Mouse (Mus musculus) small intestine, adult 2 months (tissue): ENCODE data around the gene Gm17334.

Experiments
- CTCF ChIP-seq: fragments of 200-500 bp; IDR thresholded peaks from 2 replicates; pipeline ENCODE4 v1.5.1; 2012; ENCODE audit warnings: low read depth, mild to moderate bottlenecking, control low read depth, inconsistent platforms, low read length, moderate library complexity, mixed read lengths; ENCODE audit not compliant: insufficient replicate concordance, insufficient read length; ENCODE audit errors: extremely low read depth
- POLR2A ChIP-seq: fragments of 200-500 bp; IDR thresholded peaks from 2 replicates; pipeline ENCODE4 v1.6.1; 2012; ENCODE audit warnings: low read depth, mild to moderate bottlenecking, control low read depth, inconsistent platforms, low read length, moderate library complexity

DNA sequence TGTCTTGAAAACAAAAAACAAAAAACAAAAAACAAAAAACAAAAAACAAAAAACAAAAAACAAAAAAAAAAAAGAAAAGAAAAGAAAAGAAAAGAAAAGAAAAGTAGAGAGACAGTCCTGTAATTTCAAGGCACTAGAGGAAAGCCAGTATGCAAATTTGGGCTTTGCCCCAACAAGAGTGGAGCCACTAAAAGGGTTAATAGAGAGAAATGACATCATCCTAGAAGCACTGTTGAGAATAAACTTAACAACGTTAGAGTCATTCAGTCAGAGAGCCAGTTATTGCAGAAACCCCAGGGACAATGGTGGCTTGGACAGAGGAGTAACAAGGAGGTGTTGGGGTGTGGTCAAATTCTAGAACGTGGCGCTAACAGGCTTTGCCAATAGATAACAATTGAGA, 41.8 kb upstream of the Gm17334 start:
- no peak for TF ChIP-seq POLR2A
- no peak for TF ChIP-seq CTCF
